Mouse (Mus musculus): ENCODE data around the gene Ptprn2. TPM values are rescaled to one million over a fixed set of nuclear protein-coding genes. Genes with fewer than 3 reads are reported as not detected.

Gene Ptprn2
- total and polyA plus RNA-seq, 3 experiments, result 0.17 TPM; not detected in 2

DNA sequence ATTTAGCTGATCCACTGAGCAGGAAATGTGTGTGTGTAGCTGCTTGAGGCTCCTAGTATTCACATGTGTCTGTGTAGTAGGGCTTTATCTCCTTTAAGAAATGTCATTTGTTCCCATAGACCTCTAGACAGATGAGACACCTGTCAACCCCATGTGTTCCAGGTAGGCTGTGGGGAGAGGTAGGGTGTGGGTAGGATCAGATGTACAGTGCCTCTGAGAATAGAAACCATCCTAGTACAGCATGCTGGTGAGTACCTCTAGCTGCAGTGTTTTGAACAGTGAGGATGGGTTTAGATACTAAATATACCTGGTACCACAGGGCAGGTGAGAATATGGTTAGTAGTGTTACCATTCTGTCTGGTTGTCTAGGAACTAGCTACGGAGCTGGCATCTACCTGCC lies 442.0 kb downstream of the Ptprn2 start:
- H3K4me2 ChIP-seq (ENCODE audit: insufficient read depth, low read depth, poor library complexity, severe bottlenecking), result no peak overlapping the region
- no peaks in the 10 kb centered on the region for H3K4me1 ChIP-seq (ENCODE audit: control insufficient read depth in 1 of 2, insufficient read depth in 2 of 2)
- no peak overlapping the region for H3K4me3 ChIP-seq (replicated peaks in 1 of 3; ENCODE audit: low read depth in 2 of 3, low read length in 2 of 3, poor library complexity in 1 of 3)
- no peaks in the 10 kb centered on the region for H3K36me3 ChIP-seq (replicated peaks in 1 of 2; ENCODE audit: control insufficient read depth in 1 of 2, insufficient read depth in 1 of 2, low read length in 1 of 2)
- H3K27ac ChIP-seq (ENCODE audit: insufficient read depth, low read depth), result no peak overlapping the region
- in situ Hi-C loops (cut with MboI; ENCODE audit: low pct_ligation_motif_present, low pct_unique_long_range_greater_than_20kb, low sequenced_read_pairs) (no loop called here), dilution Hi-C loops (cut with MboI; ENCODE audit: extremely low pct_ligation_motif_present, extremely low pct_unique_long_range_greater_than_20kb, low sequenced_read_pairs) (no loop called here)
- DNase-seq (ENCODE audit: extremely low read depth), result no peak
- TF ChIP-seq MAFK (IDR thresholded peaks at IDR 0.05; ENCODE audit: insufficient replicate concordance, low read length), result no peak
- TF ChIP-seq TBP (conservative IDR thresholded peaks at IDR 0.05; ENCODE audit: low read depth, low read length), result no peak
- TF ChIP-seq RCOR1 (conservative IDR thresholded peaks at IDR 0.05; ENCODE audit: low read depth, low read length), result no peak
- no peak for TF ChIP-seq POLR2AphosphoS2 (IDR thresholded peaks at IDR 0.05; ENCODE audit: low read depth, low read length)
- no peak for TF ChIP-seq TCF12 (IDR thresholded peaks at IDR 0.05; ENCODE audit: low read depth, low read length)
- TF ChIP-seq ZNF384 (IDR thresholded peaks at IDR 0.05; ENCODE audit: low read depth, low read length), result no peak
- no peak for TF ChIP-seq PAX5 (IDR thresholded peaks at IDR 0.05; ENCODE audit: low read length)
- no peak for TF ChIP-seq NELFE (IDR thresholded peaks at IDR 0.05; ENCODE audit: low read depth, low read length)
- no peak for TF ChIP-seq USF1 (IDR thresholded peaks at IDR 0.05; ENCODE audit: low read depth, low read length)
- no peak for TF ChIP-seq NRF1 (IDR thresholded peaks at IDR 0.05; ENCODE audit: low read depth, low read length)
- no peak for TF ChIP-seq SMC3 (IDR thresholded peaks at IDR 0.05; ENCODE audit: low read depth, low read length)
- TF ChIP-seq ZMIZ1 (IDR thresholded peaks at IDR 0.05; ENCODE audit: low read depth, low read length), result no peak
- no peaks in the 10 kb centered on the region for H3K79me2 ChIP-seq (replicated peaks; ENCODE audit: control insufficient read depth, extremely low read depth, insufficient read depth, poor library complexity, severe bottlenecking)
- no peak overlapping the region for H3K9ac ChIP-seq (ENCODE audit: insufficient read depth, low read depth)
- H3K27me3 ChIP-seq (replicated peaks), result peaks cover 24% of the 10 kb centered on the region
- no peaks in the 10 kb centered on the region for H3K9me3 ChIP-seq (replicated peaks; ENCODE audit: low read length)

DNA sequence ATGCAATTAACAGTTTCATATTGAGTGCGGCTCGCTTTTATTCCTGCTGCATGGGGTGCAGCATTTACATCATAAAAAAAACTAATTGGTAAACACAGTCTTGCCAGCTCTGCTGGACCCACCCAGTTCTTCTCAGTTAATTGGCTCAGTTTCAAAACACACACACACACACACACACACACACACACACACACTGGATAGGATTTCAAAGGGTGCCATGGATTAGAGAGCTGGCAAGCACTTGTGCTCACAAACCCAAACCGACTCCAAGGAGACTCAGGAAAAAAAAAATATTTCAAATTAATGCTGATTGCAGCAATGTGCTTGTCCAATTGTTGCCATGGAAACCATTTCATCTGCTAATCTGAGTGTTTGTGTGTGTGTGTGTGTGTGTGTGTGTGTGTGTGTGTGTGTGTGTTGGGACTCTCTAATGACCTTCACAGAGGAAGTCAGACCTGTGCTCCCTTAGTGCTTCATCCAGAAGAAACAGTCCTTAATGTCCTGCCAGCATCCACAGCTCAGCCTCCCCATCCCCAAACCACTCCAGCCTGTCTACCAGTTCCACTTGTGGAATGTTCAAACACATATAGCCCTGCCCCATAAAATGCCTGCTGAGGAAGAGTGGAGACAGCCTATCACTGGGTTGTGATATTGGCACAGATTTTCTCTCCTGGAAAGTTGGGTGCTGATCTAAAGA lies 452.8 kb downstream of the Ptprn2 start:
- peaks cover 12% of the 10 kb centered on the region for H3K27me3 ChIP-seq (replicated peaks)
- no peak overlapping the region for H3K9ac ChIP-seq (ENCODE audit: insufficient read depth, low read depth)
- H3K9me3 ChIP-seq (replicated peaks; ENCODE audit: low read length), result no peaks in the 10 kb centered on the region
- no peaks in the 10 kb centered on the region for H3K36me3 ChIP-seq (replicated peaks in 1 of 2; ENCODE audit: control insufficient read depth in 1 of 2, insufficient read depth in 1 of 2, low read length in 1 of 2)
- DNase-seq (ENCODE audit: extremely low read depth), result no peak
- dilution Hi-C loops (cut with MboI; ENCODE audit: extremely low pct_ligation_motif_present, extremely low pct_unique_long_range_greater_than_20kb, low sequenced_read_pairs) (no loop called here), in situ Hi-C loops (cut with MboI; ENCODE audit: low pct_ligation_motif_present, low pct_unique_long_range_greater_than_20kb, low sequenced_read_pairs) (no loop called here)
- TF ChIP-seq MEF2A (IDR thresholded peaks at IDR 0.05; ENCODE audit: borderline replicate concordance, low read depth, low read length) (no peak), POLR2AphosphoS2 (IDR thresholded peaks at IDR 0.05; ENCODE audit: low read depth, low read length) (no peak), IRF4 (IDR thresholded peaks at IDR 0.05; ENCODE audit: low read depth, low read length) (no peak)
- no peaks in the 10 kb centered on the region for H3K79me2 ChIP-seq (replicated peaks; ENCODE audit: control insufficient read depth, extremely low read depth, insufficient read depth, poor library complexity, severe bottlenecking)
- H3K4me3 ChIP-seq (replicated peaks in 1 of 3; ENCODE audit: low read depth in 2 of 3, low read length in 2 of 3, poor library complexity in 1 of 3), result no peak overlapping the region
- H3K27ac ChIP-seq (ENCODE audit: insufficient read depth, low read depth), result no peak overlapping the region
- no peaks in the 10 kb centered on the region for H3K4me1 ChIP-seq (ENCODE audit: control insufficient read depth in 1 of 2, insufficient read depth in 2 of 2)
- no peak overlapping the region for H3K4me2 ChIP-seq (ENCODE audit: insufficient read depth, low read depth, poor library complexity, severe bottlenecking)
